Mouse (Mus musculus) heart, adult 2 months (tissue): ENCODE results near the gene Tmem269.

Experiments
- CTCF ChIP-seq: fragments of 200-600 bp; IDR thresholded peaks from 2 replicates; pipeline ENCODE4 v1.8.1; 2022; ENCODE audit warnings: antibody characterized with exemption, mild to moderate bottlenecking, moderate library complexity
- POLR2A ChIP-seq: fragments of 200-500 bp; IDR thresholded peaks from 2 replicates; pipeline ENCODE4 v1.6.1; 2011; ENCODE audit warnings: mild to moderate bottlenecking, low read depth, low read length, control low read depth; ENCODE audit not compliant: insufficient read depth

DNA sequence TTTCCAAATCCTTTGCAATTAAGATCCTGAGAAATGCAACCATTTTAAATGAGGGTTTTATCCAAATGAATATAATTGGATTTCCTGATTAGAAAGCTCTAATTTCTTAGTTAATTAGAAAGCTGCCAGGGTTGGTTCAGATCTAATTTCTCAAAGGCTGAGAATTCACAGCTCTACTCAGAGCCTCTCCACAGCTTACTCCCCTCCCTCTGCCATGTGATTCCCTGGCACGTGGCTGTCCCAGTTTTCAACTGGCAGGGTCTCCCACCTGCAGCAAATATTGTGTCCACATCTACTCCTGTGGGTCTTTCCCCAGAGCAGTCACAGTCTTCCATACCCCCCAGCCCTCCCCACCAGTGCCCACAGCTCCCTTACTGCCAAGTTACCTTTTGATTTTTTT, 34.5 kb downstream of the Tmem269 start:
- TF ChIP-seq POLR2A = no peak
- no peak for TF ChIP-seq CTCF
